Mouse (Mus musculus): Measurements from ENCODE around the gene LTO1. TPM values are rescaled to one million over a fixed set of nuclear protein-coding genes. Genes with fewer than 3 reads are reported as not detected.

The LTO1 gene
- polyA plus RNA-seq, 1 experiment from 2014 or later: 17.1 TPM

- H3K4me3 ChIP-seq (ENCODE audit: low read depth, low read length): no peak overlapping the region
- TF ChIP-seq EP300 (optimal IDR thresholded peaks at IDR 0.05) (no peak), CTCF (IDR thresholded peaks at IDR 0.05; ENCODE audit: low read depth) (no peak)
- WGBS: 71% methylated on average over 4 of the region's 4 CpGs
- no peaks in the 10 kb centered on the region for H3K4me1 ChIP-seq (replicated peaks; ENCODE audit: control insufficient read depth, insufficient read depth)
- H3K27ac ChIP-seq (replicated peaks): no peak overlapping the region
- ATAC-seq (ENCODE audit: low FRiP score, low TSS enrichment) (peak; percentile 45; the same call in 1 of the 2 replicates), DNase-seq (ENCODE audit: low spot score) (peak; percentile 48)
- H3K9ac ChIP-seq (ENCODE audit: low read length): no peak overlapping the region
- H3K9me3 ChIP-seq (ENCODE audit: control insufficient read depth, low read length): no peaks in the 10 kb centered on the region
- H3K27me3 ChIP-seq (ENCODE audit: control insufficient read depth, insufficient read depth, low read length): no peaks in the 10 kb centered on the region
- no peaks in the 10 kb centered on the region for H3K36me3 ChIP-seq (ENCODE audit: control insufficient read depth, insufficient read depth, low read length)
- no peak overlapping the region for H3K4me2 ChIP-seq (replicated peaks; ENCODE audit: low read depth)
These were observed 49.4 kb downstream of the LTO1 start for GRCm38 (mm10) chr7:144964316-144964715.

- TF ChIP-seq EP300 (optimal IDR thresholded peaks at IDR 0.05) (no peak), CTCF (IDR thresholded peaks at IDR 0.05; ENCODE audit: low read depth) (no peak)
- Histone ChIP-seq H3K36me3 (ENCODE audit: control insufficient read depth, insufficient read depth, low read length) (no peaks in the 10 kb centered on the region), H3K27ac (replicated peaks) (no peak overlapping the region), H3K27me3 (ENCODE audit: control insufficient read depth, insufficient read depth, low read length) (no peaks in the 10 kb centered on the region), H3K4me3 (ENCODE audit: low read depth, low read length) (no peak overlapping the region), H3K9ac (ENCODE audit: low read length) (no peak overlapping the region), H3K4me2 (replicated peaks; ENCODE audit: low read depth) (no peak overlapping the region), H3K9me3 (ENCODE audit: control insufficient read depth, low read length) (no peaks in the 10 kb centered on the region), H3K4me1 (replicated peaks; ENCODE audit: control insufficient read depth, insufficient read depth) (no peaks in the 10 kb centered on the region)
- no peak for DNase-seq (ENCODE audit: low spot score)
- no peak for ATAC-seq (ENCODE audit: low FRiP score, low TSS enrichment)
- 69% methylated on average over 5 of the region's 5 CpGs for WGBS
These were observed 51.0 kb downstream of the LTO1 start for GRCm38 (mm10) chr7:144965893-144966292.

GRCm38 (mm10) chr7:144970997-144971768 is 56.3 kb downstream of the LTO1 start:
- TF ChIP-seq CTCF (IDR thresholded peaks at IDR 0.05; ENCODE audit: low read depth): peak; percentile 44
- TF ChIP-seq EP300 (optimal IDR thresholded peaks at IDR 0.05): no peak
- ATAC-seq (ENCODE audit: low FRiP score, low TSS enrichment) (peak; percentile 84), DNase-seq (ENCODE audit: low spot score) (peak; percentile 58)
- Histone ChIP-seq H3K36me3 (ENCODE audit: control insufficient read depth, insufficient read depth, low read length) (no peaks in the 10 kb centered on the region), H3K4me1 (replicated peaks; ENCODE audit: control insufficient read depth, insufficient read depth) (no peaks in the 10 kb centered on the region), H3K27me3 (ENCODE audit: control insufficient read depth, insufficient read depth, low read length) (no peaks in the 10 kb centered on the region), H3K27ac (replicated peaks) (peak overlapping the region; percentile 70), H3K4me3 (ENCODE audit: low read depth, low read length) (no peak overlapping the region), H3K9ac (ENCODE audit: low read length) (no peak overlapping the region), H3K9me3 (ENCODE audit: control insufficient read depth, low read length) (no peaks in the 10 kb centered on the region), H3K4me2 (replicated peaks; ENCODE audit: low read depth) (no peak overlapping the region)
- WGBS: 46% methylated on average over 8 of the region's 8 CpGs

GRCm38 (mm10) chr7:144971769-144972168 is 56.9 kb downstream of the LTO1 start:
- Histone ChIP-seq H3K9me3 (ENCODE audit: control insufficient read depth, low read length) (no peaks in the 10 kb centered on the region), H3K4me3 (ENCODE audit: low read depth, low read length) (no peak overlapping the region), H3K4me1 (replicated peaks; ENCODE audit: control insufficient read depth, insufficient read depth) (no peaks in the 10 kb centered on the region), H3K4me2 (replicated peaks; ENCODE audit: low read depth) (no peak overlapping the region), H3K27me3 (ENCODE audit: control insufficient read depth, insufficient read depth, low read length) (no peaks in the 10 kb centered on the region), H3K36me3 (ENCODE audit: control insufficient read depth, insufficient read depth, low read length) (no peaks in the 10 kb centered on the region), H3K9ac (ENCODE audit: low read length) (no peak overlapping the region), H3K27ac (replicated peaks) (peak overlapping the region; percentile 59; the same call in 1 of the 2 replicates)
- DNase-seq (ENCODE audit: low spot score) (peak; percentile 57), ATAC-seq (ENCODE audit: low FRiP score, low TSS enrichment) (peak; percentile 38)
- WGBS: 42% methylated on average over 2 of the region's 2 CpGs
- TF ChIP-seq EP300 (optimal IDR thresholded peaks at IDR 0.05): no peak
- no peak for TF ChIP-seq CTCF (IDR thresholded peaks at IDR 0.05; ENCODE audit: low read depth)

GRCm38 (mm10) chr7:144973461-144973860 is 58.6 kb downstream of the LTO1 start:
- ATAC-seq (ENCODE audit: low FRiP score, low TSS enrichment): no peak
- H3K9ac ChIP-seq (ENCODE audit: low read length): no peak overlapping the region

GRCm38 (mm10) chr7:144977121-144977520 is 62.2 kb downstream of the LTO1 start:
- Histone ChIP-seq H3K27me3 (ENCODE audit: control insufficient read depth, insufficient read depth, low read length) (no peaks in the 10 kb centered on the region), H3K27ac (replicated peaks) (0 out of 2 replicates have a peak overlapping the region, but pooled peaks have one; percentile 25), H3K4me2 (replicated peaks; ENCODE audit: low read depth) (no peak overlapping the region), H3K36me3 (ENCODE audit: control insufficient read depth, insufficient read depth, low read length) (no peaks in the 10 kb centered on the region), H3K9ac (ENCODE audit: low read length) (no peak overlapping the region), H3K4me3 (ENCODE audit: low read depth, low read length) (no peak overlapping the region), H3K4me1 (replicated peaks; ENCODE audit: control insufficient read depth, insufficient read depth) (no peaks in the 10 kb centered on the region), H3K9me3 (ENCODE audit: control insufficient read depth, low read length) (no peaks in the 10 kb centered on the region)
- WGBS: 56% methylated on average over 2 of the region's 2 CpGs
- peak; percentile 31 for TF ChIP-seq CTCF (IDR thresholded peaks at IDR 0.05; ENCODE audit: low read depth)
- TF ChIP-seq EP300 (optimal IDR thresholded peaks at IDR 0.05): no peak
- DNase-seq (ENCODE audit: low spot score): peak; percentile 75
- peak; percentile 90 for ATAC-seq (ENCODE audit: low FRiP score, low TSS enrichment)

More at GRCm38 (mm10) chr7:144973461-144973860, 58.6 kb downstream of the LTO1 start:
- Histone ChIP-seq H3K4me2 (replicated peaks; ENCODE audit: low read depth) (no peak overlapping the region), H3K36me3 (ENCODE audit: control insufficient read depth, insufficient read depth, low read length) (no peaks in the 10 kb centered on the region), H3K9me3 (ENCODE audit: control insufficient read depth, low read length) (no peaks in the 10 kb centered on the region), H3K4me1 (replicated peaks; ENCODE audit: control insufficient read depth, insufficient read depth) (no peaks in the 10 kb centered on the region), H3K4me3 (ENCODE audit: low read depth, low read length) (no peak overlapping the region), H3K27me3 (ENCODE audit: control insufficient read depth, insufficient read depth, low read length) (no peaks in the 10 kb centered on the region), H3K27ac (replicated peaks) (no peak overlapping the region; the same call in 1 of the 2 replicates)
- TF ChIP-seq CTCF (IDR thresholded peaks at IDR 0.05; ENCODE audit: low read depth) (no peak), EP300 (optimal IDR thresholded peaks at IDR 0.05) (no peak)
- no peak for DNase-seq (ENCODE audit: low spot score)
- WGBS: 48% methylated on average over 8 of the region's 8 CpGs

All from stomach, postnatal 0 days (tissue).